In the genomic region with DNA sequence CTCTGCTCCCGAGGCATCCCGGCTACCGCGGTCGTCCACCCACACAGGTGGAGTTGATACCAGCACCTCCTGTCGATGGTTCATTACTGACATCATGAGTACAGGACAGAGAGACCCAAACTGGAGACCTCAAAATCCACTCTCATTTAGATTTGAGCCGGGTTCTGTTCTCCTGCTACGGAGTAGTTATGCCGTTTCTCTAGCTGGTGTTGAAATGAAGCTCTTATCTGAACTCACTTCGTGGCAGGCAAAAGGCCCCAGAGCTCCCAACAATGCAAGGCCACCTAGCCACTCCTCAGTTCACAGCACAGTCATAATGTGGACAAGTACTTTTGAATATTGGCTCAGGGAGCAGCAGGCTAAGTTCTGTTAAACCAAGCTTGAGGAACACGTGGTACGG, we compare ENCODE assay signal across 16 mouse cellular contexts.
"Had no signal": no experiment of that assay in that cellular context is flagged by ENCODE, and none has a peak within 500 bp of the region (broad histone marks: within the 10 kb centered on the region; RNA-seq: fewer than 3 reads in every experiment).

No protein-coding gene starts in this region.

- H3K36me3 ChIP-seq: liver, embryonic 13.5 days had no signal

- H3K4me1 ChIP-seq: liver, embryonic 13.5 days; neural tube, embryonic 15.5 days had no signal

- H3K27ac ChIP-seq: limb, embryonic 13.5 days; liver, embryonic 13.5 days; midbrain, embryonic 10.5 days; neural tube, embryonic 15.5 days had no signal

- DNase-seq: kidney, adult 8-10 months; kidney, postnatal 25 days; layer of hippocampus, adult 9-11 months; left cerebral cortex, postnatal 4 days; liver, embryonic 13.5 days; lung, embryonic 14.5 days; lung, postnatal 10 days; lung, postnatal 4 days; midbrain, embryonic 14.5 days; right cerebral cortex, adult 18-20 months; right cerebral cortex, postnatal 25 days; thymus, postnatal 4 days had no signal

- H3K9me3 ChIP-seq: limb, embryonic 13.5 days; liver, embryonic 13.5 days; midbrain, embryonic 10.5 days; neural tube, embryonic 15.5 days had no signal

- H3K4me3 ChIP-seq: limb, embryonic 13.5 days; liver, embryonic 13.5 days; midbrain, embryonic 10.5 days; myocyte; neural tube, embryonic 15.5 days had no signal

- H3K9ac ChIP-seq: limb, embryonic 13.5 days; liver, embryonic 13.5 days; lung, embryonic 14.5 days; neural tube, embryonic 15.5 days had no signal

- H3K4me2 ChIP-seq: limb, embryonic 13.5 days; liver, embryonic 13.5 days; lung, embryonic 14.5 days; neural tube, embryonic 15.5 days had no signal

- H3K27me3 ChIP-seq: limb, embryonic 13.5 days; liver, embryonic 13.5 days; neural tube, embryonic 15.5 days had no signal
